Mouse (Mus musculus): Measurements from ENCODE around the gene Uck2. TPM values are rescaled to one million over a fixed set of nuclear protein-coding genes. Genes with fewer than 3 reads are reported as not detected.

Uck2 gene
- polyA plus RNA-seq, 1 experiment = 15.1 TPM

DNA sequence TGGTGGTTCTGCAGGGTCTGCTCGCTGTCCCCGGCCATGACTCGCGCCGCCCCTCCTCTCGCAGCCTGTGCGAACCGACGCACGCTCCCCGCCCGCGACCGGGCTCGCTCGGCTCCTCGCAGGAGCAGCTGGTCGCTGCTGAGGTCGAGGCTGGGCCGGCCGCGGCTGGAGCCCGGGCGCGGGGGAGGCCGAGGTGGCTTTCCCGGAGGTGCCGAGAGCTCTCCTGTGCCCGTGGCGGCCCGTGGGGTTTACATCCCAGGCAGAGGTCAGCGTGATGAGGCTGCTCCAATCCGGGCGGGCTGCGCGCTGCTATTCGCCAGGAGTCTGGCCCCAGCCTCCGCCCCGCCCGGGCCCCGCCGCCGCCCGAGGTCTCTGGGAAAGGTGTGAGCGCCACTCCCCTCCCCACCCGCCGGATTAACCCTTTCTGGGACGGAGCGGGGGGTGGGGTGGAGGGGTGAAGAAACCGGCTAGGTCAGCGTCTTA lies 242 bp downstream of the Uck2 start:
- TF ChIP-seq CTCF (IDR thresholded peaks at IDR 0.05; ENCODE audit: extremely low read depth, insufficient read depth, insufficient read length, insufficient replicate concordance) = no peak
- no peak for TF ChIP-seq POLR2A (IDR thresholded peaks at IDR 0.05; ENCODE audit: low read depth, low read length)
- no peaks in the 10 kb centered on the region for H3K36me3 ChIP-seq (ENCODE audit: control insufficient read depth, insufficient read depth, low read length)
- peak in 1 of 2 experiments; percentile 67 for DNase-seq (ENCODE audit: low read depth in 1 of 2, low spot score in 2 of 2)
- WGBS = under 1% methylated on average over 48 of the region's 51 CpGs
- peak overlapping the region; percentile 67 for H3K27ac ChIP-seq (ENCODE audit: insufficient read depth, low read length)
- H3K4me3 ChIP-seq (ENCODE audit: extremely low read depth, insufficient read depth, insufficient read length) = peak overlapping the region; percentile 92
- H3K4me1 ChIP-seq (ENCODE audit: control insufficient read depth, insufficient read depth, insufficient read length) = peaks cover 3% of the 10 kb centered on the region; the same call in 1 of the 2 replicates
- H3K27me3 ChIP-seq (ENCODE audit: control insufficient read depth, insufficient read depth, low read length) = no peaks in the 10 kb centered on the region; the same call in 1 of the 2 replicates

GRCm38 (mm10) chr1:167284258-167284836 lies 773 bp downstream of the Uck2 start:
- H3K4me1 ChIP-seq (ENCODE audit: control insufficient read depth, insufficient read depth, insufficient read length) = peaks cover 3% of the 10 kb centered on the region; the same call in 1 of the 2 replicates
- no peak for TF ChIP-seq POLR2A (IDR thresholded peaks at IDR 0.05; ENCODE audit: low read depth, low read length)
- TF ChIP-seq CTCF (IDR thresholded peaks at IDR 0.05; ENCODE audit: extremely low read depth, insufficient read depth, insufficient read length, insufficient replicate concordance) = no peak
- under 1% methylated on average over 70 of the region's 73 CpGs for WGBS
- DNase-seq (ENCODE audit: low read depth in 1 of 2, low spot score in 2 of 2) = peak in 1 of 2 experiments; percentile 51
- H3K4me3 ChIP-seq (ENCODE audit: extremely low read depth, insufficient read depth, insufficient read length) = peak overlapping the region; percentile 92
- no peaks in the 10 kb centered on the region for H3K36me3 ChIP-seq (ENCODE audit: control insufficient read depth, insufficient read depth, low read length)
- H3K27ac ChIP-seq (ENCODE audit: insufficient read depth, low read length) = peak overlapping the region; percentile 67
- no peaks in the 10 kb centered on the region; the same call in 1 of the 2 replicates for H3K27me3 ChIP-seq (ENCODE audit: control insufficient read depth, insufficient read depth, low read length)

DNA sequence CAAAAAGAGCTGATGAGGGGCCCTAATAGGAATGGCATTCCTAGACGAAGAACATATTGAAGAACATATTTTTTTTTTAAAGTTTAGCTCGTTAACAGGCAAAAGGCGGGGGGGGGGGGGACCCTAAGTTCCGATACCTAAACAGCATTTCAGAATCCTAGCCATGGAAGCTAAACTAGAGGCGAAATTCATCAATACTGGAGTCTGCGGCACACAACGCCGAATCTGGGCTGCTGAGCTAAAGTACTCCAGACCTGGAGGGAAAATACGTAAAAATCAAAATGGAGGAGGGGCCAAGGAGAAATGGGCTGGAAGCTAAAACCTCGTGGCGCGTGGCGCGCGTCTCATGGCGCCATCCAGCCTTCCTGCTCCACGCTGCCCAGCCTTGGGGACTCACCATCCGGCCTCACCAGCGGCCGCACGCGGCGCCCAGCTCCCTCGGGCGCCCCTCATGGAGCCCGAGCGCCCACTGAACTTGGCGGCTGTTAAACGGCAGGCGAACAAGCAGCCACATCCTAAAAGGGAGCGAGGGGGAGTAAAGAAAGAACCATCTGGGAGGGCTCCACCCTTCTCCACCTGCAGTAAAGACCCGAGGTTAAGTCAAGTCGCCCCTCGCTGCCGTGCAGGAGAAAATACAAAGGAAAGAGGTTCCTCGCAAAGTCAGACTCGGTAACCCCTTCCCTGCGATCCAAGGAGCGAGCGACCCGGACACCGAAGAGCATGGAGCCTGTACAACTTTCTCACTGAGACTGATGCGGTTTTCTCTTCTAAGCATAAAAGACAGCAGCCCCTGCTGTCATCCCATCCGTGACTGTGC lies 1.5 kb downstream of the Uck2 start:
- DNase-seq (ENCODE audit: low read depth in 1 of 2, low spot score in 2 of 2) = no peak
- H3K27ac ChIP-seq (ENCODE audit: insufficient read depth, low read length) = peak overlapping the region; percentile 67; the same call in 1 of the 2 replicates

GRCm38 (mm10) chr1:167282768-167283167 lies 2.4 kb downstream of the Uck2 start:
- H3K27me3 ChIP-seq (ENCODE audit: control insufficient read depth, insufficient read depth, low read length) = no peaks in the 10 kb centered on the region; the same call in 1 of the 2 replicates
- H3K4me1 ChIP-seq (ENCODE audit: control insufficient read depth, insufficient read depth, insufficient read length) = peaks cover 3% of the 10 kb centered on the region; the same call in 1 of the 2 replicates
- WGBS = 42% methylated on average over 5 of the region's 5 CpGs
- no peaks in the 10 kb centered on the region for H3K36me3 ChIP-seq (ENCODE audit: control insufficient read depth, insufficient read depth, low read length)
- no peak for DNase-seq (ENCODE audit: low read depth in 1 of 2, low spot score in 2 of 2)
- TF ChIP-seq CTCF (IDR thresholded peaks at IDR 0.05; ENCODE audit: extremely low read depth, insufficient read depth, insufficient read length, insufficient replicate concordance) (no peak), POLR2A (IDR thresholded peaks at IDR 0.05; ENCODE audit: low read depth, low read length) (no peak)
- no peak overlapping the region for H3K27ac ChIP-seq (ENCODE audit: insufficient read depth, low read length)
- no peak overlapping the region for H3K4me3 ChIP-seq (ENCODE audit: extremely low read depth, insufficient read depth, insufficient read length)

More for the DNA sequence above, 1.5 kb downstream of the Uck2 start:
- Histone ChIP-seq H3K27me3 (ENCODE audit: control insufficient read depth, insufficient read depth, low read length) (no peaks in the 10 kb centered on the region; the same call in 1 of the 2 replicates), H3K4me1 (ENCODE audit: control insufficient read depth, insufficient read depth, insufficient read length) (peaks cover 3% of the 10 kb centered on the region; the same call in 1 of the 2 replicates), H3K36me3 (ENCODE audit: control insufficient read depth, insufficient read depth, low read length) (no peaks in the 10 kb centered on the region), H3K4me3 (ENCODE audit: extremely low read depth, insufficient read depth, insufficient read length) (peak overlapping the region; percentile 92)
- WGBS = under 1% methylated on average over 44 of the region's 44 CpGs
- TF ChIP-seq POLR2A (IDR thresholded peaks at IDR 0.05; ENCODE audit: low read depth, low read length) (no peak), CTCF (IDR thresholded peaks at IDR 0.05; ENCODE audit: extremely low read depth, insufficient read depth, insufficient read length, insufficient replicate concordance) (no peak)

GRCm38 (mm10) chr1:167282112-167282511 lies 3.0 kb downstream of the Uck2 start:
- no peak for DNase-seq (ENCODE audit: low read depth in 1 of 2, low spot score in 2 of 2)
- Histone ChIP-seq H3K4me3 (ENCODE audit: extremely low read depth, insufficient read depth, insufficient read length) (no peak overlapping the region), H3K4me1 (ENCODE audit: control insufficient read depth, insufficient read depth, insufficient read length) (peaks cover 3% of the 10 kb centered on the region; the same call in 1 of the 2 replicates), H3K27me3 (ENCODE audit: control insufficient read depth, insufficient read depth, low read length) (no peaks in the 10 kb centered on the region; the same call in 1 of the 2 replicates), H3K36me3 (ENCODE audit: control insufficient read depth, insufficient read depth, low read length) (no peaks in the 10 kb centered on the region), H3K27ac (ENCODE audit: insufficient read depth, low read length) (no peak overlapping the region)
- no peak for TF ChIP-seq CTCF (IDR thresholded peaks at IDR 0.05; ENCODE audit: extremely low read depth, insufficient read depth, insufficient read length, insufficient replicate concordance)
- TF ChIP-seq POLR2A (IDR thresholded peaks at IDR 0.05; ENCODE audit: low read depth, low read length) = no peak
- 76% methylated on average over 3 of the region's 3 CpGs for WGBS

GRCm38 (mm10) chr1:167280061-167280460 lies 5.1 kb downstream of the Uck2 start:
- DNase-seq (ENCODE audit: low read depth in 1 of 2, low spot score in 2 of 2) = no peak
- H3K36me3 ChIP-seq (ENCODE audit: control insufficient read depth, insufficient read depth, low read length) = no peaks in the 10 kb centered on the region
- TF ChIP-seq CTCF (IDR thresholded peaks at IDR 0.05; ENCODE audit: extremely low read depth, insufficient read depth, insufficient read length, insufficient replicate concordance) (no peak), POLR2A (IDR thresholded peaks at IDR 0.05; ENCODE audit: low read depth, low read length) (no peak)
- no peaks in the 10 kb centered on the region for H3K4me1 ChIP-seq (ENCODE audit: control insufficient read depth, insufficient read depth, insufficient read length)
- H3K27ac ChIP-seq (ENCODE audit: insufficient read depth, low read length) = no peak overlapping the region
- H3K4me3 ChIP-seq (ENCODE audit: extremely low read depth, insufficient read depth, insufficient read length) = no peak overlapping the region
- WGBS = 61% methylated on average over 10 of the region's 10 CpGs
- no peaks in the 10 kb centered on the region; the same call in 1 of the 2 replicates for H3K27me3 ChIP-seq (ENCODE audit: control insufficient read depth, insufficient read depth, low read length)

Measured in spleen, adult 2 months (tissue).